In the genomic region with DNA sequence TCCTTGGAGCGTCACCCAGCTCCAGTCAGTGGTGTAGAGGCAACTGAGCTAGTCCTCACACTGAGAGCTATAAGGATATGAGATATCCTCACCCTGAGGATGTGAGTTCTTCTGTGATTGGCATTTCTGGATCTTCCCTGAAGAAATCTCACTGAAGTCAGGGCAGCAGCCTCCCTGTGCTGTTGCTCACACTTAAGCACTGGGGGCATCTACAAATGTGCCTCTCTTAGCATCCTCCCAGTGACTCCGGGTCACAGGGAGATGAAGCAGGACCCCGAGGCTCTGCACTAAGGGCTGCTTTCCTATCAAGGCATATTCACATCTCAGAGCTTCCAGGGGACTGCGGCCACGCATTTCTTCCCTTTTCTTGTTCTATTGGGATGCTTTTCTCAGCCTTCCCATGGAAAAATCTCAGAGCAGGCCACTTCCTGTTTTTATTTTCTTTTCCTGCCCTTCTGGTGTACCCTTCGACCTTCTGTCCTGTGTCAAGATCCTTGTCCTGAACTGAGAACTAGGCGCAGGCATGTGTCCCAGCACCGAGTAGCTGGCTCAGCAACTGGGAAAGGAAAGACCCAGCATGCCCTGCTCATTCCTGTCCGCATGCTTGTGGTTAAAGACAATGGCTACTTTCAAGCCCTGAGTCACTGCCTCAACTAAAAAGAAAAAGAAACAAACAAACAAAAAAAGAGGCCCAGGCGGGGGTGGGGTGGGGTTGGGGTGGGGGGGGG, we compare ENCODE assay signal across 8 mouse cellular contexts.
DNase-seq lines count a peak whose midpoint lies in the region; ATAC-seq lines count a peak whose summit lies in the region.

No protein-coding gene starts in this region.

- no peaks in the 10 kb centered on the region for H3K9me3 ChIP-seq in neural tube, embryonic 13.5 days
- no peaks in the 10 kb centered on the region for H3K9me3 ChIP-seq in forebrain, embryonic 14.5 days (replicated peaks; ENCODE audit: control insufficient read depth, low read length)
- no peaks in the 10 kb centered on the region for H3K9me3 ChIP-seq in lung, embryonic 15.5 days

- WGBS in neural tube, embryonic 13.5 days: 57% methylated on average over 10 of the region's 10 CpGs
- WGBS in forebrain, embryonic 14.5 days: 57% methylated on average over 10 of the region's 10 CpGs
- WGBS in lung, embryonic 15.5 days: 53% methylated on average over 10 of the region's 10 CpGs

- DNase-seq in neural tube, embryonic 10.5 days (ENCODE audit: extremely low spot score, low spot score): no peak
- peak; percentile 19 for DNase-seq in forebrain, embryonic 14.5 days (ENCODE audit: low spot score)
- peak; percentile 84 for DNase-seq in kidney, adult 11 months
- no peak for DNase-seq in urinary bladder, postnatal 10 days (ENCODE audit: low spot score)
- DNase-seq in layer of hippocampus, postnatal 36 days: no peak
- DNase-seq in T-cell, adult 2 months (ENCODE audit: low spot score): no peak

- H3K4me3 ChIP-seq in neural tube, embryonic 13.5 days: no peak overlapping the region
- no peak overlapping the region for H3K4me3 ChIP-seq in forebrain, embryonic 14.5 days (ENCODE audit: low read depth, low read length)
- H3K4me3 ChIP-seq in lung, embryonic 15.5 days: no peak overlapping the region

- H3K9ac ChIP-seq in neural tube, embryonic 13.5 days: no peak overlapping the region
- H3K9ac ChIP-seq in forebrain, embryonic 14.5 days (ENCODE audit: low read length): no peak overlapping the region
- no peak overlapping the region for H3K9ac ChIP-seq in lung, embryonic 15.5 days

- H3K4me2 ChIP-seq in neural tube, embryonic 13.5 days: no peak overlapping the region
- H3K4me2 ChIP-seq in forebrain, embryonic 14.5 days (ENCODE audit: low read length): no peak overlapping the region
- no peak overlapping the region for H3K4me2 ChIP-seq in lung, embryonic 15.5 days

- peak overlapping the region; percentile 59 for H3K27ac ChIP-seq in neural tube, embryonic 13.5 days (replicated peaks)
- no peak overlapping the region for H3K27ac ChIP-seq in forebrain, embryonic 14.5 days (ENCODE audit: low read depth, low read length)
- H3K27ac ChIP-seq in lung, embryonic 15.5 days: peak overlapping the region; percentile 65

- peaks cover 9% of the 10 kb centered on the region for H3K4me1 ChIP-seq in neural tube, embryonic 13.5 days (replicated peaks)
- no peaks in the 10 kb centered on the region for H3K4me1 ChIP-seq in forebrain, embryonic 14.5 days (ENCODE audit: control insufficient read depth, insufficient read depth, low read length)
- peaks cover 32% of the 10 kb centered on the region for H3K4me1 ChIP-seq in lung, embryonic 15.5 days

- ATAC-seq in neural tube, embryonic 13.5 days (ENCODE audit: low read depth): peak; percentile 40; the same call in 1 of the 2 replicates
- ATAC-seq in forebrain, embryonic 14.5 days: no peak
- no peak for ATAC-seq in lung, embryonic 15.5 days (ENCODE audit: borderline replicate concordance, extremely low read depth, low FRiP score, low TSS enrichment)

- no peaks in the 10 kb centered on the region for H3K36me3 ChIP-seq in neural tube, embryonic 13.5 days
- no peaks in the 10 kb centered on the region for H3K36me3 ChIP-seq in forebrain, embryonic 14.5 days (ENCODE audit: control insufficient read depth, insufficient read depth, low read length)
- no peaks in the 10 kb centered on the region for H3K36me3 ChIP-seq in lung, embryonic 15.5 days

- no peaks in the 10 kb centered on the region for H3K27me3 ChIP-seq in neural tube, embryonic 13.5 days
- H3K27me3 ChIP-seq in forebrain, embryonic 14.5 days (replicated peaks; ENCODE audit: control insufficient read depth, insufficient read depth, low read length): no peaks in the 10 kb centered on the region
- H3K27me3 ChIP-seq in lung, embryonic 15.5 days: no peaks in the 10 kb centered on the region

Comparison
In these comparisons a context has a peak if more than half of its experiments do, and no peak if none do; other contexts are left out.
1. DNase-seq: peak in forebrain, embryonic 14.5 days (single experiment) and kidney, adult 11 months (single experiment); none in neural tube, embryonic 10.5 days (single experiment), urinary bladder, postnatal 10 days (single experiment), layer of hippocampus, postnatal 36 days (0 of 2) and T-cell, adult 2 months (single experiment).